Mouse (Mus musculus) effector memory CD4-positive, alpha-beta T cell, adult 5 months (primary cell): ENCODE results near the gene Cyba. TPM values are rescaled to one million over a fixed set of nuclear protein-coding genes. Genes with fewer than 3 reads are reported as not detected.

Source experiments
- polyA plus RNA-seq: library from polyadenylated mRNA; unstranded; fragments of 100-300 nt; shearing (Covaris generic); gene quantifications from one replicate; pipeline ENCODE4 v1.2.1, GENCODE M21; 2017

Gene Cyba
- 405 TPM for polyA plus RNA-seq

DNA sequence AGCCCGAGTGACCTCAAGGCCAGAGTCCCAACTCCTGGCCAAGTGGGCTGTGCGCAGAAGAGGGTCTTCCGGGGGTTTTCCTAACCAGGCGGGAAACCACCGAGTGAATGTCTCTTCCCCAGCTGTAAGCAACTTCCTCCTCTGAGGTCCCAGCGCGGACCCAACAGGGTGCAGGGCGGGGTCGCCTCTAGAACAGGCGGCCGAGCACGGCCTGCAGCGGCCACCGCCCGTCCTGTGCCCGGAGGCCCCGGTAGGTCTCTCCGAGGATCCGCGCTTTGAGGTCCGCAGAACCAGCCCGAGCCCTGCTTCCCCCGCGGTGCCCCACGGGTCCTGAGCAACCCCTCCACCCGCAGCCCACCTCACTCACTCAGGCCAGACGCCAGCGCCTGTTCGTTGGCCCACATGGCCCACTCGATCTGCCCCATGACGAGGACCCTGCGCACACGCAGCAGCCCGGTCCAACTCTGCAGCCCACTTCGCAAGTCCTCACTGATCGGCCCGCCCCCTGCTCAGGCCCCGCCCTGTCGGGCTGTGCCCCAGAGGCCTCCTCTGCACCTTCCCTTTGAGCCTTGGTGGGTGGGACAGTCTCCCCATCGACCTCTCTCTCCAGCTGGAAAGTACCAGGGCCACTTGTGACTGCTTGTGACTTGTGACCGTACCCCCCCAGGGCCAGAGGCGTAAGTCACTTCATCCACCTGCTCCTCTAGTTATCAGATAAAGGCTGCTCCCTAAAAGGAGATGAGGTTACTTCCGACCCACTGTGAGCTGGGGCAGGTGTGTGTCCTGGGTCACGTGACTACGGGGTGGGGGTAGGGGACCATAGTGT, at the start of gene Cyba:
Cyba (minus strand) TSS at position 488 of the 826 bp plus-strand sequence.

DNA sequence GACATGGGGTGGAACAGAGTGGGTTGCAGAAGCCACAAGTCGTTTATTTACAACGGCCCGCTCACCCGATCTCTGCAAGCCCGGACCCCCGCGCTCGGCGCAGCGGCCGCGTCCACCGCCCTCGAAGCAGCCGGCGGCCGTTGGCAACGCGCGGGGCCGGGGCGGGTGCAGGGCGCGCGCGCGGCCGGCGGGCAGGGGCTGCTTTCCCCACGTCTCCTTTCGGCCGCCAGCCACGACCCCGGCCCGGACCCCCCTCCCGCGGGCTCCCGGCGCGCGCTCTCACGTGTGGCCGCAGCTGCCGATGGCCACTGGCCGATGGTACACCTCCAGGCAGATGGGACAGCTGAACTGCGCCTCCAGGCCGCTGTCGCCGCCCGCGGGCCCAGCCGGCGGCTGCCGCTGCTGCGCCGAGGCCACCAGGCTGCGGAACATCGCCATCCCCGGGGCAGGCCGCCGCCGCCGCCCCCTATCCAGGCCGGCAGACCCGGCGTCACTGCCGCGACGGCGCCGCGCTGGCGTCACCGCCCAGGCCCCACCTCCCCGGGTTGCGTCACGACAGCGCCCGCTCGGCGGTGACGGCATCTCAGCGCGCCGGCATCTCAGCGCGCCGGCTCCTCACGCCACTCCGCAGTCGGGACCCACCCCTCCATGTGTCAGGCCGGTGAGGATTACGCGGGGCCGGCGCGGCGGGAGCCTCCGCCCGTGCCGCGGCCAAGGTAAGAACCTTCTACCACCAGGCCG, 43.0 kb upstream of the Cyba start, which contains the start of the genes Rnf166 and Ctu2:
Rnf166 (minus strand) TSS at position 485 of the 741 bp plus-strand sequence.
Ctu2 (plus strand) TSS at position 564 of the 741 bp plus-strand sequence.

DNA sequence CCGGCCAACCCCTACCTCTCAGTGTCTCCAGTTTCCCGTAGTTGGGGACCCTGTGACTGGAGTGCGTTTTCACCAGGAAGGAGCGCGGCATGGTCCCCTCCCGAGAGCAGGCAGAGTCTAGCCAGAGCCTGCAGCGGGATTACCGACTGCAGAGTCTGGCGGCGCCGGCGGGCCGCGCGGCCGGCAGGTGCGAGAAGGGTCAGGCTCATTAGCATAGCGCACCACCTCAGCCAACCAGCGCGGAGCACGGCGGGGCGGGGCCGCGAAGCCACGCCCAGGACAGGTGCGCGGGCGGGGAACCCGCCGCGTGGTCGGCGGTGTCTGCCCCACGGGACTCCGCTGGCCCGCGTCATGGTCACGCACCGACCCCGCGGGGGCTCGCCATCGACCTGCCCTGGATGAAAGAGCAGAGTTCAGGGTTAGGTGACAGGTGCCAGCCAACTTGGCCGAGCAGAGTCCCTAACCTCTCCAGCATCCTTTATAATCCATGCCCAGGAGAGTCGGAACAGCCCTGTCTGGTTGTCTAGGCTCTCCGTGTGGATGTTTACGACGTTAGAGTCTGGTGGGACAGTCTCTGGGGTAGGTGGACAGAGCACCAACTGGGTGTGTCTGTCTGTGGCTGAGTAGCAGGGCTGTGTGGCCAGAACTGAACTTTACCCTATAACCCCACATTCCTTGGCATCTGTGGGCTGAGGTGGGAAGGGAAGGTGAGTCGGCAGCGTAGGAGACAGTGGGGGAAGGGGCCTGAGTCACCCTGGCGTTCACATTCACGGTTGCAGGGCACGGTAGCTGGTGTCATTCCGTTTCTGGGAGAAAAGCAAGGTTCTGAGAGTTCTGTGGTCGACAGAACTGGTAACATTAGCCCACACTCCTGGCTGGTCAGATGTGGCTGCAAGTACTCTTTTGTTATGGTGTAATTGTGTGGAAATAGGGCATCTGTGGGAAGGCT, 28.1 kb upstream of the Cyba start, which contains the start of gene Snai3:
Snai3 (minus strand) TSS at position 210 of the 949 bp plus-strand sequence.

DNA sequence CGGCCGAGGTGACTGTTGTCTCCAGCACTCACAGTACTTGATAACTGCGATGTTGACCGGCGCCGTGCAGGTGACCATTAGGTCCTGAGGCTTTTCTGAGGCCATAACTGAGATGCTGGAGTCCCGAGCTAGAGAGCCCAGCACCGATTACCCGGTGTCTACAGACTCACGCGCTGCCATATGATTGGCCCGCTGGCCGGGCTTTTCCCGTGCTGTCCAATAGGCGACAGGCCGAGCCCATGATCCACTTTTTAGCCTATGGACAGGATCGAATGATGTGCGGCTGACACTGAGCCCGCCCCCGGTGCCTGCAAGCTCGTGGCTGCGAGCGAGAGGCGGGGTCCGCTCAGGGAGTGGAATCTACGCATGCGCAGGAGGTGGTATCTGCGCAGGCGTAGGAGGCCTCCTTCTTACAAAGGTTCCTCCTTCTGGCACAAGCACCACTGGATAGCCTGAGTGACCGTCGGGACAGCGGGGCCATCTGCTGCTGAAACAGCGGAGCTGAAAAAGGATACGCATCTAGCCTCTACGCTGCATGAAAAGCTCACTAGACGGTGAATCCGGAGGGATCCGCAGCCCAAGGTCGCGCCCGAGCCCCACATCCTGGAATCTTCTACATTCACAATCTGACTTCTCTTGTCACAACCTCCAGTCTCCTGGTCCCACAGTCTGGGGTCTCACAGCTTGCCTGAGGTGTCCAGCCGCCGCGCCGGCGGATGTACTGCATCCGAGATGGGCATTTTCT, 10.7 kb upstream of the Cyba start, which contains the start of gene Mvd:
Mvd (minus strand) TSS at position 161 of the 745 bp plus-strand sequence.

DNA sequence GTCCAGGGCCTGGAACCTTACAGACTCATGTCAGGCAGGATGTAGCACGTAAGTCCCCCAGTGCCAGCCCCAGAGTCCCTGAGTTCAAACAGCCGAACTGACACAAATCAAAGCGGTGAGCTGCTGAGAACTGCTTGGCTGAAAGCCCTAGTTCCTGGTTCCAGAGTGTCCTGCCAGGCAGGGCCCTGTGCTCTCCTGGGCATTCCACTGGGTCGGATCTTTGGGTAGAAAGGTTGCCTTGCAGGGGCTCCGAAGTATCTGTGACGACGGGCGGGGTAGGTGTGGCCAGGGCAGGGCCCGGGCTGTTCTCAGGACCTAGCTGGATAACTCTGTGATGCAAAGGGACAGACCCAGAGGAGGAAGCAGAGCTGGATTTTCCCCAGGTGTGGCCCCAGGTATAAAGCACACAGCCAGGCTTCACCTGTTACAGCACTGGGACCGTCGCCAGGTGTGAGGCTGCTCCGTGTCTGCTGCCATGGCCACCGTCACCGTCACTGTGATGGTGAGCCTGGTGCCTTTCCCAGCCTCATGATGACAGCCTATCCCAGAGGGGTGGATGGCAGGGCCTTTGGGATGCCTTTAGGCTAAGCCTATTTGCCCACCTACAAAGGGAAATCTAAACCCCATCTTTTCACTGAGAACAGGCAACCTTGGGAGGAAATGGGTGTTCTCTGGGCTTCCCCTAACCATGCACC, 11.2 kb downstream of the Cyba start, which contains the start of gene Il17c:
Il17c (plus strand) TSS at position 645 of the 695 bp plus-strand sequence.

DNA sequence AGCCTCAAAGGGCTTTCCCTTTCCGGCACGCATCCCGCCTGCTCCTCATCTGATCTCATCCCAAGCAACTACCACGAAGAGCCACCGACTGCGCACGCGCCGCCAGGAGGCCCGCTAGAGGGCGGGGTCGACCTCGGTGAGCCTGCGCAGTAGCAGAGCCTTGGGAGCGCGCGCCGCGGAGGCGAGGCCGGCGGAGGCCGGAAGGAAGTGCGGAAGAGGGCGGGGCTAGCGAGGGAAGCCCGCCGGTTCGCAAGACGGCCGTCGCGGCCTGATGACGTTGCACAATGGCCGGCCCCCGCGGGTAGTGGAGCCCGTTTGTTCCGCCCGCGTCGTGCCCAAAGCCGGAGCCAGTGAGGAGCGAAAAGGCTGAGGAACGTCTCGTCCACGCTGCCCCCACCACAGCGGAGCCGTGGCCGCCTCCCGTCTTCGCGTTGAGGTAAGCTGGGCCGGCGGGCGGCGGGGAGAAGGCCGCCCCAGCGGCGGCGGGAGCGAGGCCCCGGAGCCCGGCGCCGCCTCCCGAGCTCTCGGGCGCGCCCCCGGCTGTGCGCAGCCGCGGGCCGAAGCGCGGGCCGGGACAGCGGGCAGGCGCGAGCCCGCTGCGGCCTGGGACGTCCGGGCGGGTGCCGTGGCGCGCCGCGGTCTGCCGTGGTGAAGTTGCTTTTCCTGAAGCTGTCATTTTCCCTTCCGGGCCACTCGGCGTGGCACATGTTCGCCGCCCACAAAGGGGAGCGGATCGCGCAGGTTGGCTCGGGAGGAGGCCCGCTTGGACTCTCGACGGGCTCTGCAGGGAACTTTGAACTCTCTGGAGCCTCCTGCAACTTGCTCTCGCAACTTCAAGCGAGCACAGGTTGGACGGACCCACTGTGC, 56.1 kb downstream of the Cyba start, which contains the start of gene Zc3h18:
Zc3h18 (plus strand) TSS at position 245 of the 867 bp plus-strand sequence.

Other genes with a start within 250 kb of the Cyba start
- 55.0 TPM for gene Zfpm1, start 150.8 kb downstream of the Cyba start, polyA plus RNA-seq
- not detected for gene Trhr2, start 72.2 kb downstream of the Cyba start, polyA plus RNA-seq
- gene Zc3h18, start 56.3 kb downstream of the Cyba start, polyA plus RNA-seq, result 49.3 TPM
- gene Il17c, start 10.9 kb downstream of the Cyba start, polyA plus RNA-seq, result 0.54 TPM
- 10.3 TPM for gene Mvd, start 10.5 kb upstream of the Cyba start, polyA plus RNA-seq
- gene Snai3, start 27.8 kb upstream of the Cyba start, polyA plus RNA-seq, result 8.2 TPM
- 170 TPM for gene Rnf166, start 43.1 kb upstream of the Cyba start, polyA plus RNA-seq
- 44.4 TPM for gene Ctu2, start 43.2 kb upstream of the Cyba start, polyA plus RNA-seq
- gene Piezo1, start 118.4 kb upstream of the Cyba start, polyA plus RNA-seq, result 35.1 TPM
- gene Cdt1, start 135.1 kb upstream of the Cyba start, polyA plus RNA-seq, result 77.6 TPM
- gene Aprt, start 144.0 kb upstream of the Cyba start, polyA plus RNA-seq, result 151 TPM
- gene Galns, start 178.5 kb upstream of the Cyba start, polyA plus RNA-seq, result 7.4 TPM
- 33.9 TPM for gene Trappc2l, start 178.7 kb upstream of the Cyba start, polyA plus RNA-seq
- not detected for gene Pabpn1l, start 189.8 kb upstream of the Cyba start, polyA plus RNA-seq